Mouse (Mus musculus) urinary bladder, postnatal 25 days (tissue): ENCODE results near the gene Igbp1.
A peak's percentile ranks its signal among the peaks of the same experiment; 100 is the strongest.

Experiments used
- DNase-seq: peaks from one replicate; pipeline ENCODE4 v3.0.0; 2022; ENCODE audit warnings: low spot score

The Igbp1 gene

GRCm38 (mm10) chrX:100494068-100494978, at the start of gene Igbp1:
Gene Igbp1 (plus strand): TSS chrX:100494291.
- peak; percentile 51 for DNase-seq

GRCm38 (mm10) chrX:100468047-100468446, 26.0 kb upstream of the Igbp1 start:
- no peak for DNase-seq

GRCm38 (mm10) chrX:100470126-100470525, 24.0 kb upstream of the Igbp1 start:
- DNase-seq: no peak

GRCm38 (mm10) chrX:100471491-100471890, 22.6 kb upstream of the Igbp1 start:
- DNase-seq: no peak

- no peak for DNase-seq
These were observed 18.4 kb upstream of the Igbp1 start for GRCm38 (mm10) chrX:100475569-100476223.

- peak; percentile 43 for DNase-seq
These were observed 13.8 kb upstream of the Igbp1 start for GRCm38 (mm10) chrX:100480317-100480716.

- DNase-seq: no peak
These were observed 507 bp upstream of the Igbp1 start for GRCm38 (mm10) chrX:100493500-100494067.

GRCm38 (mm10) chrX:100504175-100504851, 10.2 kb downstream of the Igbp1 start:
- no peak for DNase-seq

GRCm38 (mm10) chrX:100508164-100508563, 14.1 kb downstream of the Igbp1 start:
- no peak for DNase-seq

- DNase-seq: no peak
These were observed 15.8 kb downstream of the Igbp1 start for GRCm38 (mm10) chrX:100509921-100510320.

- no peak for DNase-seq
These were observed 22.6 kb downstream of the Igbp1 start for GRCm38 (mm10) chrX:100516683-100517082.

GRCm38 (mm10) chrX:100517626-100518025, 23.5 kb downstream of the Igbp1 start:
- no peak for DNase-seq

- DNase-seq: no peak
These were observed 24.4 kb downstream of the Igbp1 start for GRCm38 (mm10) chrX:100518532-100518931.

- no peak for DNase-seq
These were observed 30.4 kb downstream of the Igbp1 start, which contains the start of gene Dgat2l6 for GRCm38 (mm10) chrX:100524471-100524870. Gene Dgat2l6 (plus strand): TSS chrX:100524838.

GRCm38 (mm10) chrX:100556026-100556425, 61.9 kb downstream of the Igbp1 start:
- no peak for DNase-seq

- DNase-seq: no peak
These were observed 71.6 kb downstream of the Igbp1 start for GRCm38 (mm10) chrX:100565696-100566095.
